Mouse (Mus musculus) midbrain, postnatal 0 days (tissue): ENCODE results near the gene Sox5. TPM values are rescaled to one million over a fixed set of nuclear protein-coding genes. Genes with fewer than 3 reads are reported as not detected.

Source experiments
- ATAC-seq: fragments of 200-750 bp; cut with Nextera tagmentation; 2 replicates; pipeline ENCODE4 v1.8.0; 2017; ENCODE audit warnings: moderate number of reproducible peaks, mild to moderate bottlenecking, moderate TSS enrichment, moderate library complexity; ENCODE audit not compliant: low FRiP score
- DNase-seq: peaks from one replicate; pipeline ENCODE4 v3.0.0-alpha.2; 2015; ENCODE audit warnings: low spot score
- H3K27ac ChIP-seq: fragments of 300-500 bp; sonication (generic); 2 replicates; pipeline ENCODE4 v1.5.1; 2014; ENCODE audit warnings: low read depth, mild to moderate bottlenecking, low read length, mixed read lengths
- H3K27me3 ChIP-seq: fragments of 300-500 bp; sonication (generic); 2 replicates; pipeline ENCODE4 v1.6.1; 2014; ENCODE audit warnings: low read length, control low read depth, mixed read lengths; ENCODE audit not compliant: insufficient read depth
- H3K36me3 ChIP-seq: fragments of 300-500 bp; sonication (generic); 2 replicates; pipeline ENCODE4 v1.6.1; 2014; ENCODE audit warnings: low read length, control low read depth, mixed read lengths; ENCODE audit not compliant: insufficient read depth
- H3K4me1 ChIP-seq: fragments of 300-500 bp; sonication (generic); 2 replicates; pipeline ENCODE4 v1.6.1; 2014; ENCODE audit warnings: mild to moderate bottlenecking, control low read depth, antibody characterized with exemption, low read length, mixed read lengths; ENCODE audit not compliant: insufficient read depth
- H3K4me2 ChIP-seq: fragments of 300-500 bp; sonication (generic); 2 replicates; pipeline ENCODE4 v1.6.1; 2014; ENCODE audit warnings: low read depth, mild to moderate bottlenecking, low read length, mixed read lengths; ENCODE audit not compliant: poor library complexity, severe bottlenecking
- H3K4me3 ChIP-seq: fragments of 300-500 bp; sonication (generic); 2 replicates; pipeline ENCODE4 v1.5.1; 2014; ENCODE audit warnings: low read depth, mild to moderate bottlenecking, low read length, moderate library complexity
- H3K9ac ChIP-seq: fragments of 300-500 bp; sonication (generic); replicated peaks from 2 replicates; pipeline ENCODE4 v1.6.1; 2014; ENCODE audit warnings: mild to moderate bottlenecking, low read length, moderate library complexity, mixed read lengths; ENCODE audit not compliant: poor library complexity, severe bottlenecking
- H3K9me3 ChIP-seq: fragments of 300-500 bp; sonication (generic); 2 replicates; pipeline ENCODE4 v1.6.1; 2016; ENCODE audit warnings: low read length, control low read depth
- CTCF ChIP-seq: IDR thresholded peaks from 2 replicates; pipeline ENCODE4 v1.5.1; 2016; ENCODE audit warnings: antibody characterized with exemption, mild to moderate bottlenecking
- WGBS: fragments of 180-500 bp; shearing (Covaris S2); extraction: QIAGEN DNeasy Blood & Tissue Kit; methylation state at CpG from one replicate; pipeline ENCODE4 v1.1.7; 2014; 5-methylcytosine and 5-hydroxymethylcytosine counted together
- polyA plus RNA-seq: library from polyadenylated mRNA; unstranded; fragments of >200 nt; fragmentation: Nextera tagmentation; extraction: Ambion mirVana; gene quantifications from 2 replicates; pipeline ENCODE4 v1.2.1, GENCODE M21; 2015
- total RNA-seq: library from RNA; depleted of rRNA; stranded (reverse); fragments of >200 nt; gene quantifications from 2 replicates; pipeline ENCODE4 v1.2.3, GENCODE M21; 2014

Sox5 gene
- total and polyA plus RNA-seq, 2 experiments from 2014 or later = 11.3 to 25.0 TPM

DNA sequence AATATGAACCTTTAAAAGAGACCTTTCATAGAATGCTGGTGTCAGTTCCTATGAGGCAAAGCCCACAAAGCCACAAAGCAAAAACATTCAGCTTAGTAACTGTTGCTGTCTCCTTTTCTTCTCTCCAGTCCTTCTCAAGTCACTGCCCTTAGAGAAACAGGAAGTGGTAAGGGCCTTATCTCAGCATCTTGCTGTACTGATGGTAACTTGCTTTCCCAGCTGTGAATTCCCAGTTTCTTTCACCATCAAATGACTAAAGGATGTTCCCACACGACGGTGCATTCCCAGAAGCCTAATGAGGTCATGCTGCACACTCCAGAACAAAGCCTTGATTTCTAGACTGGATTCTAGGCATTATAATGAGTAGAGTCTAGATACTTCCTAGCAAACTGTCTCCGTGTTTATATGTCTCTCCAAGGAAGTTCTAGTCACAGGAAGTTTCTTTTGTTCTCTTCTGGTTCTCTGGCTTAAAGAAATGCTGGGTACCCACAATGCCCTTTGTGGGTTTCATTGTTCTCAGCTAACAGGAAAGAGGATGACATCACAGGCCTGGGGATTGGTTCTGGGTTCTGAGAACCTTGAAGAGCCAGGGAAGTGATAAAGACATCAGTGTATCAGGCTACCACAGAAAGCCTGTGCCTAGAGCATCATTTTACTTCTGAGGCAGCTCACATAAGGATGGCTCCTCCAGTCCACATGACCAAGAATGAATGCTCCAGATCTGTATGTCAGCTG is 111.2 kb downstream of the Sox5 start:
- ATAC-seq (no peak), DNase-seq (no peak)
- no peak overlapping the region for H3K9ac ChIP-seq
- no peaks in the 10 kb centered on the region for H3K9me3 ChIP-seq
- no peak overlapping the region for H3K4me2 ChIP-seq
- no peaks in the 10 kb centered on the region for H3K36me3 ChIP-seq
- WGBS = 49% methylated on average over 3 of the region's 3 CpGs
- no peak overlapping the region for H3K4me3 ChIP-seq
- no peak for TF ChIP-seq CTCF
- H3K27ac ChIP-seq = no peak overlapping the region
- no peaks in the 10 kb centered on the region for H3K4me1 ChIP-seq
- H3K27me3 ChIP-seq = no peaks in the 10 kb centered on the region

DNA sequence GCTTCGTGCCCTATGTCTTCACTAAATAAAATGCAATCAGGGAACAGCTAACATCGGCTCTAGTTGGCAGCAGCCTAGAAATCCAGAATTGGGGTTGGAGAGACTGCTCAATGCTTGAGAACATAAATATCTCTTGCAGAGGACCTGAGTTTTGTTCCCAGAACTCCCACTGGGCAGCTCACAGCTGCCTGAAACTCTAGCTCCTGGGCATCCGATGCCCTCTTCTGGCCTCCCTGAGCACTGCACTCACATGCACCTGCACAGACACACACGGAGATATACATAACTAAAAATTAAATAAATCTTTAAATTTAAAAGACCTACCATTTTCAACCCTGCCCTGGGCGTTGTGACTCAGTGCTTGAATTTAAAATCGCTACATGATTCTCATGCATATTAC is 115.2 kb downstream of the Sox5 start:
- H3K9me3 ChIP-seq = no peaks in the 10 kb centered on the region
- no peak overlapping the region for H3K4me3 ChIP-seq
- 0 out of 2 replicates have a peak, but pooled peaks have one; percentile 20 for TF ChIP-seq CTCF
- H3K4me1 ChIP-seq = no peaks in the 10 kb centered on the region
- no peak overlapping the region for H3K27ac ChIP-seq
- ATAC-seq (no peak), DNase-seq (no peak)
- no peak overlapping the region for H3K4me2 ChIP-seq
- H3K27me3 ChIP-seq = no peaks in the 10 kb centered on the region
- no peak overlapping the region for H3K9ac ChIP-seq
- H3K36me3 ChIP-seq = no peaks in the 10 kb centered on the region
- 91% methylated on average over 6 of the region's 6 CpGs for WGBS

DNA sequence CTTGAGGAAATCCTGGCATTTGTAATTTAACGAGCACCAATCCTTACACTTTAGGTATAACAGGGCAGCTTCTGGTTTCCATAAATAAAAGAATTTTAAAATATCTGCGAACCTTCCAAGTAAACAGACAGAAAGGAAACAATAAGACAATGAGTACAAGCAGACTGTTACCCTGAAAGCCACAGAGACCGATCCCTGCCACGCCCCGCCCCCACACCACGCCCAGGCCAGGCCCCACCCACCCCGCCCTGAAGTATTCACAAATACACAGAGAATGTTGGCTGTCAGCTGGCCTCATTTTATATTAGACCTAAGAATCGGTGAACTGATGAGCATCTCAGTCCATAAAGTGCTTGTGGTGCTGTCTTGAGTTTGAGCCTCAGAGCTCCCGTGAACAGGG is 117.0 kb downstream of the Sox5 start:
- H3K9me3 ChIP-seq = no peaks in the 10 kb centered on the region
- WGBS = 87% methylated on average over 9 of the region's 9 CpGs
- no peak overlapping the region for H3K4me3 ChIP-seq
- H3K4me1 ChIP-seq = no peaks in the 10 kb centered on the region
- no peak for ATAC-seq
- no peak overlapping the region for H3K27ac ChIP-seq
- H3K36me3 ChIP-seq = no peaks in the 10 kb centered on the region
- no peak for DNase-seq
- H3K4me2 ChIP-seq = no peak overlapping the region
- H3K9ac ChIP-seq = no peak overlapping the region
- H3K27me3 ChIP-seq = no peaks in the 10 kb centered on the region
- no peak for TF ChIP-seq CTCF

- no peaks in the 10 kb centered on the region for H3K4me1 ChIP-seq
- H3K4me3 ChIP-seq = no peak overlapping the region
- DNase-seq (no peak), ATAC-seq (no peak)
- H3K27ac ChIP-seq = no peak overlapping the region
- 77% methylated on average over 4 of the region's 4 CpGs for WGBS
- no peak overlapping the region for H3K4me2 ChIP-seq
- H3K27me3 ChIP-seq = no peaks in the 10 kb centered on the region
- H3K9me3 ChIP-seq = no peaks in the 10 kb centered on the region
- no peak for TF ChIP-seq CTCF
- no peaks in the 10 kb centered on the region for H3K36me3 ChIP-seq
- no peak overlapping the region for H3K9ac ChIP-seq
These were observed 118.2 kb downstream of the Sox5 start for GRCm38 (mm10) chr6:144663516-144664074.

GRCm38 (mm10) chr6:144659115-144660108 is 122.4 kb downstream of the Sox5 start:
- Histone ChIP-seq H3K36me3 (no peaks in the 10 kb centered on the region), H3K27me3 (no peaks in the 10 kb centered on the region), H3K4me2 (no peak overlapping the region), H3K9ac (no peak overlapping the region), H3K4me3 (no peak overlapping the region), H3K4me1 (no peaks in the 10 kb centered on the region), H3K27ac (no peak overlapping the region), H3K9me3 (no peaks in the 10 kb centered on the region)
- 84% methylated on average over 10 of the region's 10 CpGs for WGBS
- no peak for DNase-seq
- no peak for TF ChIP-seq CTCF
- ATAC-seq = no peak
